Mouse (Mus musculus): ENCODE measurements around the gene Zbtb8os. TPM values are rescaled to one million over a fixed set of nuclear protein-coding genes. Genes with fewer than 3 reads are reported as not detected.

Gene Zbtb8os
- total RNA-seq, 2 experiments from 2014 or later: 24.2 to 25.4 TPM

DNA sequence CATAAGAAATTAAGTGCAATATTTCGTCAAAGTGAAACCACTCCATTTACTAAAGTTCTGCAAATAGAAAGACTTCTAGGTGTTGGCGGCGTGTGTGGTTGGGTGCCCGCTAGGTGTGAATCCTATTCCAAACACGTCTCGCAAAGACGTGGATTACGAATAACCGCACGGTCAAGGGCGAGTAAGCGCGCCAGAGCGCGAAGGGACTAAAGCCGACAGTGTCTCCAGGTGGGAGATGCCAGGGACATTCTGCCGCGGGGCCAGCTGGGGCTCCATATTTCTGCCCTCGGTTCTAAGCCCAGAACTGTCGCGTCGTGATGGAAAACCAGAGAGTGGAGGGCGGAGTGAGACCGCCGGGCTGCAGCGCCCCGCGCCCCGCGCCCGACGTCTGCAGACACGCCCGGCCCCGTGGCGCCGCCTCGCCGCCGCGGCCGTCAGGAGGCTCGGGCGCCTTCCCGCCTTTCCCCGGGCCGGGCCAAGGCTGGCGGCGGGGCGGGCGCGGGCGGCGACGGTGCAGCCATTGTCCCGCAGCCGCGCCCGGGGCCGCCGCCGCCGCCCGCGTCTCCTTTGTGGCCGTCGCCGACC lies 41.6 kb downstream of the Zbtb8os start:
- DNase-seq: peak; percentile 57

- DNase-seq: peak; percentile 55
These were observed 42.3 kb downstream of the Zbtb8os start, which contains the start of gene Zbtb8a for GRCm38 (mm10) chr4:129377601-129378390. Zbtb8a (minus strand) TSS chr4:129378116.

DNA sequence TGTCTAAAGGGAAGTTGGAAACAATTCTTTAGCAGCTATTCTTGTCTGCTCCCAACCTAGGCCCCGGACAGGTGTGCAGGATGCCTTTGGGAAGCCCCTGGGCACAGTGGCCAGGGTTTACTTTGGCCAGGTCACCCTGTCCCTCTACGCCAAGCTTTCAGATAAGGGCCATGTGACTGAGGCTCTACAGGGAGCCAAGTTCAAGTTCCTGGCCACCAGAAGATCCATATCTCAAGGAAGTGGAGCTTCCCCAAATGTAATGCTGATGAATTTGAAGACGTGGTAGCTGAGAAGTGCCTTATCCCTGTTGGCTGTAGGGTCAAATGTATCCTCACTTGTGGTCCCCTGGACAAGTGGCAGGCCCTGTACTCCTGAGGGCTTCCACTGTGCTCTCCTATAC lies 44.3 kb downstream of the Zbtb8os start:
- no peak for DNase-seq

DNA sequence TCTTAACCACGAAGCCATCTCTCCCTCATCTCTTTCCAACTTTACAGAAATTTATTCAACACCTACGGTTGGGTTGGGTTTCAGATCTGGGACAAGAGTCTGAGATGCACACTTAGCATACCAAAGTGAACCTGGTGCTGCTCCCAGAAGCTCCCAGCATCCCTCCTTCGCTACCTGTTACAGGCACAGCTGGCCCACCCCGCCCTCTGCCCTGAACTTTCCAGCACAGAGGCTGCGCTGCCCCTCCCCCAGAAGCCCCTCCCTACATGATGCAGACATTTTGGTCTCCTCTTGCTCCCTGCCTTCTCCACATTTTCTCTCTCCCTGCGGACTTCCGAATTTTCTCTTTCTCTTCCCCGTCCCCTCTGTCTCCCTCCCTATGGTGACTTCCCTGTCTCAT lies 45.7 kb downstream of the Zbtb8os start:
- no peak for DNase-seq

- no peak for DNase-seq
These were observed 46.5 kb downstream of the Zbtb8os start for GRCm38 (mm10) chr4:129382029-129382428.

GRCm38 (mm10) chr4:129382488-129382887 lies 47.0 kb downstream of the Zbtb8os start:
- DNase-seq: no peak

DNA sequence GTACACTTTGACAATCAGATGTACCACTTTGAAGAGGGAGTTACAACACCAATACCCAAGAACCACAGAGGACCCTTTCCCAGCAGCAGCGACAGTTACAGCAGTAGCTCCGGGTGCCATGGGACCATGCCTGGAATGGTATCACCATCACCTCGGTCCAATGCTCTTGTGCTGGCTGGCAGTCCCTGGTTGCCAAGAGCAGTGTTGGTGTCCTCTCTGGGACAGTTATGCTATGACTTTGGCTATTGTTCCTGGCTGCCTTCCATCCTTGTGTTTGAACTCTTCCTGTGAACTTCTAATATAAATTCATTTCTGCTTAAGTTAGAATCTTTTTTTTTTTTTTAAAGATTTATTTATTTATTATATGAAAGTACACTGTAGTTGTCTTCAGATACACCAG lies 48.1 kb downstream of the Zbtb8os start:
- DNase-seq: no peak

DNA sequence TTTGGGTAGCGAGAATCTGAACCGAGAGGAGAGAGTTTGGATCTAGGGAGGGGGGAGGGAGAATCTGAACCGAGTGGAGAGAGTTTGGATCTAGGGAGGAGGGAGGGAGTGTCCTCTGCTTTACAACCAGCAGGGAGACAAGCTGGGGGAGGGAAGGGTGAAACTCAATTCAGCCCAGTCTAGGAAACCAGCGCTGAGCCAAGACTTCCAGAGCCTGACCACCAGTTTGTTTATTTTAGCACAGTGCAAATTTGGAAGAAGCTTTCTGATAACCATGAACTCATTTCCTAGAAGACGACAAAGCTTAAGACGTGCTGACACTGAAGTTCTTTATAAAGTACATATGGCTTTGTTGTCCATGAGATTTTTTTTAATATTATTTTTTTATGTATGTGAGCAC lies 48.9 kb downstream of the Zbtb8os start:
- DNase-seq: no peak

DNA sequence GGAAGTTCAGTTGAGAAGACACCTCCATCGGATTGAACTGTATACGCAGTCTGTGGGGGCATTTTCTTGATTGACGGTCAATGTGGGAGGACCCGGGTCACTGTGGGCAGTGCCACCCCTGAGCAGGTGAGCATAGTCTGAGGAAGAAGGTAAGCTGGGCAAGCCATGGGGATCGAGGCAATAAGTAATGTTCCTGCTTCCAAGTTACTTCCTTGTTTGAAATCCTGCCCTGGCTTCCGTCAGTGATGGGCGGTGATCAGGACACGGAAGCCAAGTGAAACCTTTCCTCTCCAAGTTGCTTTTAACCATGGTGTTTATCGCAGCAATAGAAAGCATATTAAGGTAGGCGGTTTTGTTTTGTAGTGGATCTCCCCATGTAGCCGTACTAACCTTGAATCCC lies 50.2 kb downstream of the Zbtb8os start:
- DNase-seq: no peak

DNA sequence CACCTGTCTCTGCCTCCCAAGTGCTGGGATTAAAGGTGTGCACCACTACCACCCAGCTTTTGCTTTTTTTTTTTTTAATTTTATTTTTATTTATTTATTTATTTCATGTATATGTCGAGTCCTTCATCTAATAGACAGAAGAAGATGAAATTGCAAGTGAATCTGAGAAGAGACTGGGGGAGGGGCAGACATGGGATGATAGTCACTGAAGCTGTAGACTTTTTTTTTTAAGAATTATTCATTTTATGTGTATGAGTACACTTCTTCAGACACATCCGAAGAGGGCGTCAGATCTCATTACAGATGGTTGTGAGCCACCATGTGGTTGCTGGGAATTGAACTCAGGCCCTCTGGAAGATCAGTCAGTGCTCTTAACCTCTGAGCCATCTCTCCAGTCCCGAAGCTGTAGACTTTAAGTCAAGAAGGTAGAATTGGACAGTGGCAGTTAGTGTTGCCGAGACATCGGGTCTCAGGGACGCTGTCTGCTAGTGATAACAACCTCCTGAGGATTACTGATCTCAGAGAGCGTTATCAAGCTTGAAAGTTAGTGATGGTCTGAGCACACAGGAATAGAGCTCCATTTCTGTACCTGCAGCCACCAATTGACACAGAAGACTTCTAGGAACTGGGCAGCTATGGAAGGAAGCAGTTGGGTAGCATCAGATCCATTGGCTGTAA lies 50.9 kb downstream of the Zbtb8os start:
- DNase-seq: no peak

- DNase-seq: no peak
These were observed 51.5 kb downstream of the Zbtb8os start for GRCm38 (mm10) chr4:129386989-129387388.

DNA sequence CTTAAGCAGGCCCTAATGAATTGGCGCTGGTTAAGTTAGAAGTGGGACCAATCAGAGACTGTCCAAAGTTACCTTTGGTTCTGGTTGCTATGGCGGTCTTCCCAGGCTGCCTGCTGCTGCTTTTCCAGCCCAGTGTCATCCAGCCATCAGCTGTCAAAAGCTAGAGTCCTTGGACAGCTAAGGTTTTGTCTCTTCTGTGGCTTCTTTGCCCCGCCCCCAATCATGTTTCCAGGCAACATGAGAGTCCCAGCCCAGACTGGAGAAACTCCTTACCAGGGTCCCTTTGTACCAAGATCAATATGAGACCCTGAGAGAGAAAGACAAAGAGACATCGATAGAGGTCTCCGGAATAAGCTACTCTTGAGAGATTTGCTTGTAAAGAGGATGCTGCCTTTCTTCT lies 52.9 kb downstream of the Zbtb8os start:
- DNase-seq: no peak

DNA sequence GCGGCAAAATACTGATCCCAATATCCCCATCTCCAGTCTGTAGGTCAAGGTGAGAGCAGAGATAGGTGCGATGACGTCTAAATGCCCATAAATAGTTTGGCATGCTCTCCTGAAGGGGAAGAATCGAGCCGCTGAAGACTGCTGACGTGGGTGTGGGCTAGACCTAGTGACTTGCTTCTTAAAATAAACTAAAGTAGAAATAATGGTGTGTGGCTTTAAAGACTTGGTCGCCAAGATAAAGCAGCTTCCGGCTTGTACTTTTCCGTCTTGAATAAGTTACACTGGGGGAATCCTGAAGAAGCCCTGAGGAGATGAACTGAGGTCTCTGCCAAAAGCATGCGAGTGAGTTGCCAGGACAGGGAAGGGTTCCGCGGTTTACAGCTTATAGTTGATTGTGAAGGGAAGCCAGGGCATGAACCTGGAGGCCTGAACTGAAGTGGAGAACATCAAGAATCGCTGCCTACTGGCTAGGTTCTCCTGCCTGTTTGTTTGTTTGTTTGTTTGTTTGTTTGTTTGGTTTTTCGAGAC lies 54.8 kb downstream of the Zbtb8os start:
- DNase-seq: no peak

DNA sequence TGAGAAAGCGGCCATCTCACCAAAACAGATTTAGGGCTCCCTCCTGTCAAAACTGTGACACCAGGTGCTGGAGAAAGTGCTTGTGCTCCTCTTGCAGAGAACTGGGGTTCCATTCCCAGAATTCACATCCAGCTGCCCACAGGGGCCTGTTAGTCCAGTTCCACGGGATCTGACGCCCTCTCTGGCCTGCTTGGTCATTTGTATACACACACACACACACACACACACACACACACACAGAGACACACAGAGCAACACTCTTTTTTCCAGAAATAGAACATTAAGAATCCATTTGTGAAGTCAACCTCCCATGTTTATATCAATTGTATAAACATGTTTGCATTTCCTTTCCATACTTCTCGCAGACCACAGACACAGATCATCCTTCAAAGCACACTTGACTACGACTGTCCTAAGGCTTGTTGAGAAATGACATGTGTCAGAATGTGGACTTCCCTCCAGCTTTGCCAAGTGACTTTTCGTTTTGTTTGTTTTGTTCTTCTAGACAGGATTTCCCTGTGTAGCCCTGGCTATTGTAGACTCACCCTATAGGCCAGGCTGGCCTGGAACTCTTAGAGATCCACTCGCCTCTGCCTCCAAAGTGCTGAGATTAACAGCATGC lies 55.6 kb downstream of the Zbtb8os start:
- DNase-seq: no peak

GRCm38 (mm10) chr4:129394089-129394870 lies 58.8 kb downstream of the Zbtb8os start:
- no peak for DNase-seq

- no peak for DNase-seq
These were observed 61.5 kb downstream of the Zbtb8os start for GRCm38 (mm10) chr4:129396960-129397359.

GRCm38 (mm10) chr4:129399813-129400212 lies 64.3 kb downstream of the Zbtb8os start:
- DNase-seq: no peak
